Mouse (Mus musculus) heart, adult 2 months (tissue): Measurements from ENCODE around the gene Icmt. TPM values are rescaled to one million over a fixed set of nuclear protein-coding genes. Genes with fewer than 3 reads are reported as not detected.

ENCODE experiments used
- DNase-seq, 2 experiments: peaks; one replicate each; pipeline ENCODE4 v3.0.0; 2021
- H3K27ac ChIP-seq: fragments of 200-600 bp; 2 replicates; pipeline ENCODE4 v1.8.1; 2022
- H3K27me3 ChIP-seq: fragments of 200-500 bp; 2 replicates; pipeline ENCODE4 v1.6.1; 2012; ENCODE audit warnings: mild to moderate bottlenecking, low read length, inconsistent platforms, mixed read lengths; ENCODE audit not compliant: control insufficient read depth, insufficient read depth
- H3K36me3 ChIP-seq: fragments of 200-500 bp; 2 replicates; pipeline ENCODE4 v1.6.1; 2012; ENCODE audit warnings: low read length, inconsistent platforms; ENCODE audit not compliant: control insufficient read depth, insufficient read depth
- H3K4me1 ChIP-seq: fragments of 200-500 bp; 2 replicates; pipeline ENCODE4 v1.6.1; 2011; ENCODE audit warnings: low read length; ENCODE audit not compliant: control insufficient read depth, insufficient read depth
- H3K4me3 ChIP-seq: fragments of 200-600 bp; 2 replicates; pipeline ENCODE4 v1.8.1; 2022
- H3K79me2 ChIP-seq: fragments of 200-500 bp; replicated peaks from 2 replicates; pipeline ENCODE4 v1.6.1; 2012; ENCODE audit warnings: mild to moderate bottlenecking, inconsistent platforms, low read length, moderate library complexity, mixed read lengths; ENCODE audit not compliant: control insufficient read depth, insufficient read depth
- H3K9ac ChIP-seq: fragments of 200-500 bp; 2 replicates; pipeline ENCODE4 v1.6.1; 2012; ENCODE audit warnings: low read depth, mild to moderate bottlenecking, control low read depth, inconsistent platforms, low read length, mixed read lengths
- CTCF ChIP-seq: fragments of 200-600 bp; IDR thresholded peaks from 2 replicates; pipeline ENCODE4 v1.8.1; 2022; ENCODE audit warnings: antibody characterized with exemption, mild to moderate bottlenecking, moderate library complexity
- EP300 ChIP-seq: fragments of 200-500 bp; IDR thresholded peaks from 2 replicates; pipeline ENCODE4 v1.6.1; 2011; ENCODE audit warnings: low read depth, low read length, control low read depth; ENCODE audit not compliant: insufficient read depth
- POLR2A ChIP-seq: fragments of 200-500 bp; IDR thresholded peaks from 2 replicates; pipeline ENCODE4 v1.6.1; 2011; ENCODE audit warnings: mild to moderate bottlenecking, low read depth, low read length, control low read depth; ENCODE audit not compliant: insufficient read depth
- WGBS: fragments of 180-500 bp; shearing (Covaris S2); methylation state at CpG from one replicate; pipeline ENCODE4 v1.1.7; 2018; 5-methylcytosine and 5-hydroxymethylcytosine counted together
- intact Hi-C: fragments of 180-260 bp; cut with DNase I; formaldehyde crosslinking; loops from one replicate; pipeline ENCODE4 v1.15.1; 2025
- polyA plus RNA-seq: library from polyadenylated mRNA; depleted of rRNA; stranded (reverse); fragments of >200 nt; gene quantifications from 2 replicates; pipeline ENCODE4 v1.2.3, GENCODE M21; 2012; rRNA removed
- total RNA-seq, 2 experiments: library from RNA; stranded (reverse); gene quantifications; 2 replicates each; pipeline ENCODE4 v1.2.3; 2021

The Icmt gene
- total and polyA plus RNA-seq, 3 experiments: 17.7 to 28.2 (median 26.4) TPM

DNA sequence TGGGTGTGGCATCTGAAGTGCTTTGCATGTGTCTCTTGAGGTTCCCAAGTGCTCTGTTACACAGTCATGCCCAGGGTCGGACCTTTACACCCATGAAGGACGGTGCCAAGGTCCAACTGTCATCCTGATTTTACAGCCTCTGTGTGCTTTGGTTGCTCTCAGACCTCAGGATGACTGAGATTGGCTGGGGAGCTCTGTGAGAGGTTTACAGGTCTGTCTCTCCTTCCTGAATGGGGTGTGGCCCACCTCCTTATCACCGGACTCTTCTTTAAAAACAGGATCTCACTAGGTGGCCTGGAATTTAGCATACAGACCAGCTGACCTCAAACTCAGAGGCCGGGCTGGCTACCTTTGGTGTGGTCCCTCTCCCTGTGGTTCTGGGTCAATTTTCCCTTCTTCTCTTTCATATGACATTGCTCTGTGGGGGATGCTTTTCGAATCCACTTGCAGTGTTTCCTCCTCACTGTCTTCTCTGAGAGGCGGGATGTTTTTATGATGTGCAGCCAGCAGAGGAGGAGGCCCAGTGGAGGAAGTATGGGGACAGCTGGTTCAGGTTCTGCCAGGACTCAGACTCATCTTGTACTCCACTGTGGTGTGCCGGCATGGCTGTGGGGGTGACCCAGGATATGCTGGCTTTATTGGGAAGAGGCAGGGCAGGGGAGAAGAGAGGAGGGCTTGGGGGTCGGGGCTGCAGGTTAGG, 53.8 kb downstream of the Icmt start:
- Histone ChIP-seq H3K79me2 (no peaks in the 10 kb centered on the region), H3K36me3 (no peaks in the 10 kb centered on the region), H3K27me3 (no peaks in the 10 kb centered on the region), H3K4me3 (no peak overlapping the region), H3K27ac (no peak overlapping the region), H3K9ac (no peak overlapping the region), H3K4me1 (no peaks in the 10 kb centered on the region)
- TF ChIP-seq POLR2A (no peak), CTCF (no peak), EP300 (no peak)
- 19% methylated on average over 8 of the region's 8 CpGs for WGBS
- no peak for DNase-seq
- intact Hi-C loops: no loop called here

DNA sequence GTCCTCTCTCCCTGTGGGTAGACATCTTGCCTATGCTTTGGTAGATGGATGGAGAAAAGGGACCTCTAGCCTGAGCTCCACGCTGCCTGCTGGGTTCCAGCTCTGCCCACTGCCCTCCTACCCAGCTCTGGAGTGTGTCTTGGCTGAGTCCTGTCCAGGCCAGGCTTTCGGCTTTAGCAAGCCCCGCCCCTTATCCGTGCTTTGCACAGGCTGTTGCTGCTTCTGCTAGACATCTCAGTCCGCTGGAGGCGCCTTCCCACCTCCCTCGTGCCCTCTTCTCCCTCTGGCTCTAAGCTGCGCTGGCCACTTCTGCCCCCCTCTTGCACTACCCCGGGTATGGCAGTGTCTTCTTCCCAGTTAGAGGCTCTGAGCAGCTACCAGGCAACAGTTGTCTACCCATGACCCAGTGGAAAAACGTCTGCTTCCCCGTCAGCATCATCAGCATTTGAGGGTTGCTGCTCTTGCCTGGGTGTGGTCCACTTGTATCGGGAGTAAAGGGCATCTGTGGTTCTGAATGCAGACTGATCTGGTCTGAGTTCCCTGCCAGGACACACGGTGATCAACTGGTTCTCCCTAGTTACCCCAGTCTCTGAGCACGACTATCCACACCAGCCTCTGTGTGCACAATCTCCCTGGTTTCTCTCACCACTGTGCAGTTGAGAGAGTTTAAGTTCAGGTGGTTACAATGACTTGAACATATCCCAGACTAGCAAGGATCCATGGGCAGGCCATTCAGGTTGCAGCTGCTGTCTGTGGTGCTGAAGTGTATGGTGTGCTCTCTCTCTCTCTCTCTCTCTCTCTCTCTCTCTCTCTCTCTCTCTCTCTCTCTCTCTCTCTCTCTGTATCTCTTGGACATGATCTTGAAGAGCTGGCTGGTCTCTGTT, 54.6 kb downstream of the Icmt start:
- no peak overlapping the region for H3K4me3 ChIP-seq

DNA sequence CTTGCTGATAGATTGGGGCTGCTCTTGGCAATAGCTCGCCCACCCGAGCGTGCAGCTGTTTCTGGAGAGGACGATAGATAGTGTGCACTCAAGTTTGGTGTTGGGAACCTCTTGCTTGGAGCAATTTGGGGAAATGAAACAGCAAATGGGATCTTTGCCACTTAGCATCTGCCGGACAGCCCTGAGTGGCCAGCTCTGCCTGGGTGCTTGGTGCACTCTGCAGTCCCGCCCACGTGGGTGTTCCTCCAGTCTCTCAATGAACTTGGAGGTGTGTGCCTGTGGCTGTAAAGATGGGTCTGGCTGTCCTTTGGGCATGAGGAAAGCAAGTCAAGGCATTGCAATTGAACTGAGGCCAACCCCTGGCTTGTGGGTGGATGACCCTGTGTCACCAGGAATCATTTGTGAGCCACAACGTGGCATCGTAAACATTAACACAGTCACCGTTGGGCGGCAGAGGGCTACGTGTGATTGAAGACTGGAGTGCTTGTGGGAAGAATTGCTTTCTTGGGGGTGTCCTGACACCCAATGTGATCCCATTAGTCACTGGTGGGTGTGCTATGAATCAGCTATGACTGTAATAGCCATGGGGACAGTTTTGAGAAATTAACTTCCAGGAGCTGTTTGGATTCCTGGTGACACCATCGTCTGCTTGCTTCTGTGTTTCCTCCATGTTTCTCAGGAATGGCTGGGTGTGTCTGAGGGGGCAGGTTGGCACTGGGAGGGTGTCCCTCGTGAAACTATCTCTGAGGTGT, 57.0 kb downstream of the Icmt start:
- WGBS: 68% methylated on average over 14 of the region's 14 CpGs
- intact Hi-C loops: no loop called here
- no peaks in the 10 kb centered on the region for H3K27me3 ChIP-seq

More for the DNA sequence above, 54.6 kb downstream of the Icmt start:
- no peak for TF ChIP-seq CTCF
- no peak for TF ChIP-seq EP300
- no peak for TF ChIP-seq POLR2A
- DNase-seq: no peak
- H3K79me2 ChIP-seq: no peaks in the 10 kb centered on the region
- no peaks in the 10 kb centered on the region for H3K4me1 ChIP-seq
- H3K9ac ChIP-seq: no peak overlapping the region
- no peaks in the 10 kb centered on the region for H3K36me3 ChIP-seq
- 15% methylated on average over 14 of the region's 14 CpGs for WGBS
- no peaks in the 10 kb centered on the region for H3K27me3 ChIP-seq
- intact Hi-C loops: no loop called here
- no peak overlapping the region for H3K27ac ChIP-seq

DNA sequence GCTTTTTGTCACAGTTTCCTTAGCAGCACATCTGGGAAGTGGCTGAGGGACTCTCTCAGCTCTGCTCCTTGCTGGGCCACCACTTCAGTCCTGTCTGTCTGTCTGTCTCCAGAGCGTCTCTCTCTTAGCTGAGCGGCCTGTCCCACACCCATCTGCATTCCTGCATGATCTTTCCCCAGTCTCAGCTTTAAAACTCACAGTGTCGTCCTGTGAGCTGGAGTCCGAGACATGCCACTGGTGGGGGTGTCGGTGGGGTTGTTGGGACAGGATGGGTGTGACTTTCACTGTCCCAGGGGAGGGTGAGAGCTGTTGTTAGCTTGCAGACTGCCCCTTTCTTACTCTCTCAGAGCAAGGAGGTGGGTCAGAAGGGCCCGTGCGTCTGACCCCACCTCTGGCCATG, 58.6 kb downstream of the Icmt start:
- H3K27me3 ChIP-seq: peaks cover 3% of the 10 kb centered on the region; the same call in 1 of the 2 replicates
- no peak for TF ChIP-seq POLR2A
- no peak for TF ChIP-seq CTCF
- TF ChIP-seq EP300: no peak
- no peak overlapping the region for H3K4me3 ChIP-seq

More for the DNA sequence above, 57.0 kb downstream of the Icmt start:
- no peaks in the 10 kb centered on the region for H3K79me2 ChIP-seq
- TF ChIP-seq CTCF: no peak
- TF ChIP-seq POLR2A: no peak
- no peak for TF ChIP-seq EP300
- H3K4me3 ChIP-seq: no peak overlapping the region
- no peak overlapping the region for H3K9ac ChIP-seq
- H3K4me1 ChIP-seq: no peaks in the 10 kb centered on the region
- no peak for DNase-seq
- no peaks in the 10 kb centered on the region for H3K36me3 ChIP-seq
- no peak overlapping the region for H3K27ac ChIP-seq

More for the DNA sequence above, 58.6 kb downstream of the Icmt start:
- 64% methylated on average over 7 of the region's 7 CpGs for WGBS
- no peaks in the 10 kb centered on the region for H3K79me2 ChIP-seq
- H3K4me1 ChIP-seq: no peaks in the 10 kb centered on the region
- no peak overlapping the region for H3K27ac ChIP-seq
- no peak for DNase-seq
- no peak overlapping the region for H3K9ac ChIP-seq
- H3K36me3 ChIP-seq: no peaks in the 10 kb centered on the region
- intact Hi-C loops: no loop called here

Other genes with a start within 250 kb of the Icmt start
- gene Plekhg5, start 224.7 kb upstream of the Icmt start, total RNA-seq: 10 to 100 TPM; 11.5 to 16.7 TPM
- gene Plekhg5, start 224.7 kb upstream of the Icmt start, polyA plus RNA-seq: 20.3 and 20.5 TPM in 2 replicates
- gene Tnfrsf25, start 181.3 kb upstream of the Icmt start, total RNA-seq: 1 to 10 TPM; 1.4 to 2.4 TPM
- gene Tnfrsf25, start 181.3 kb upstream of the Icmt start, polyA plus RNA-seq: 6.1 and 7.4 TPM in 2 replicates
- gene Espn, start 144.9 kb upstream of the Icmt start, total RNA-seq: 1 to 10 TPM; 2.4 to 2.5 TPM
- gene Espn, start 144.9 kb upstream of the Icmt start, polyA plus RNA-seq: 2.7 and 3.2 TPM in 2 replicates
- gene Hes2, start 138.4 kb upstream of the Icmt start, total RNA-seq: not detected
- gene Hes2, start 138.4 kb upstream of the Icmt start, polyA plus RNA-seq: not detected in 2 replicates
- gene Acot7, start 119.1 kb upstream of the Icmt start, total RNA-seq: 10 to 100 TPM; 58.1 to 64.8 TPM
- gene Acot7, start 119.1 kb upstream of the Icmt start, polyA plus RNA-seq: 51.7 and 65.0 TPM in 2 replicates
- gene Gpr153, start 23.0 kb upstream of the Icmt start, total RNA-seq: 10 to 100 TPM in 1 of 2 experiments, 1 to 10 TPM in 1; 8.6 to 11.9 TPM
- gene Gpr153, start 23.0 kb upstream of the Icmt start, polyA plus RNA-seq: 18.0 and 24.0 TPM in 2 replicates
- not detected for gene Hes3, start 5.6 kb upstream of the Icmt start, total RNA-seq
- gene Hes3, start 5.6 kb upstream of the Icmt start, polyA plus RNA-seq: not detected in 2 replicates
- gene Rnf207, start 21.8 kb downstream of the Icmt start, total RNA-seq: 10 to 100 TPM; 34.5 to 47.7 TPM
- gene Rnf207, start 21.8 kb downstream of the Icmt start, polyA plus RNA-seq: 155 and 167 TPM in 2 replicates
- gene Rpl22, start 28.5 kb downstream of the Icmt start, total RNA-seq: 100 to 1,000 TPM; 242 to 276 TPM
- gene Rpl22, start 28.5 kb downstream of the Icmt start, polyA plus RNA-seq: 40.9 and 76.8 TPM in 2 replicates
- gene Chd5, start 41.4 kb downstream of the Icmt start, total RNA-seq: under 1 TPM; 0.13 to 0.48 TPM
- 0.18 and 0.29 TPM in 2 replicates for gene Chd5, start 41.4 kb downstream of the Icmt start, polyA plus RNA-seq
- gene Nphp4, start 179.5 kb downstream of the Icmt start, total RNA-seq: under 1 TPM; 0.57 to 0.70 TPM
- 0.82 and 1.3 TPM in 2 replicates for gene Nphp4, start 179.5 kb downstream of the Icmt start, polyA plus RNA-seq
- gene Kcnab2, start 180.6 kb downstream of the Icmt start, total RNA-seq: 1 to 10 TPM; 2.3 to 3.5 TPM
- 1.6 and 2.1 TPM in 2 replicates for gene Kcnab2, start 180.6 kb downstream of the Icmt start, polyA plus RNA-seq